Mouse (Mus musculus) liver, embryonic 13.5 days (tissue): ENCODE data around the gene C1galt1c1. TPM values are rescaled to one million over a fixed set of nuclear protein-coding genes. Genes with fewer than 3 reads are reported as not detected.

ENCODE experiments used
- ATAC-seq: fragments of 200-750 bp; cut with Nextera tagmentation; 2 replicates; pipeline ENCODE4 v1.8.0; 2017; ENCODE audit warnings: low read depth, mild to moderate bottlenecking, moderate number of reproducible peaks, moderate library complexity
- DNase-seq: peaks from one replicate; pipeline ENCODE4 v3.0.0; 2022
- H3K27ac ChIP-seq: fragments of 300-500 bp; sonication (generic); 2 replicates; pipeline ENCODE4 v1.5.1; 2015; ENCODE audit warnings: moderate library complexity, mild to moderate bottlenecking, inconsistent platforms
- H3K27me3 ChIP-seq: fragments of 300-500 bp; sonication (generic); 2 replicates; pipeline ENCODE4 v1.6.1; 2015; ENCODE audit warnings: mild to moderate bottlenecking, inconsistent platforms
- H3K36me3 ChIP-seq: fragments of 300-500 bp; sonication (generic); 2 replicates; pipeline ENCODE4 v1.6.1; 2015; ENCODE audit warnings: mild to moderate bottlenecking, inconsistent platforms
- H3K4me1 ChIP-seq: fragments of 300-500 bp; sonication (generic); replicated peaks from 2 replicates; pipeline ENCODE4 v1.6.1; 2015; ENCODE audit warnings: inconsistent platforms
- H3K4me2 ChIP-seq: fragments of 300-500 bp; sonication (generic); 2 replicates; pipeline ENCODE4 v1.6.1; 2015; ENCODE audit warnings: inconsistent platforms, mild to moderate bottlenecking, moderate library complexity
- H3K4me3 ChIP-seq: fragments of 300-500 bp; sonication (generic); replicated peaks from 2 replicates; pipeline ENCODE4 v1.5.1; 2015; ENCODE audit warnings: mild to moderate bottlenecking, inconsistent platforms
- H3K9ac ChIP-seq: fragments of 300-500 bp; sonication (generic); 2 replicates; pipeline ENCODE4 v1.6.1; 2015; ENCODE audit warnings: mild to moderate bottlenecking, inconsistent platforms
- H3K9me3 ChIP-seq: fragments of 300-500 bp; sonication (generic); replicated peaks from 2 replicates; pipeline ENCODE4 v1.6.1; 2016; ENCODE audit warnings: inconsistent platforms
- WGBS: fragments of 180-500 bp; shearing (Covaris S2); methylation state at CpG from one replicate; pipeline ENCODE4 v1.1.7; 2015; ENCODE audit not compliant: insufficient replicate concordance; 5-methylcytosine and 5-hydroxymethylcytosine counted together
- polyA plus RNA-seq: library from polyadenylated mRNA; unstranded; fragments of >200 nt; fragmentation: Nextera tagmentation; extraction: Ambion mirVana; gene quantifications from 2 replicates; pipeline ENCODE4 v1.2.1, GENCODE M21; 2015

The C1galt1c1 gene
- polyA plus RNA-seq, 1 experiment from 2014 or later = 13.8 TPM

DNA sequence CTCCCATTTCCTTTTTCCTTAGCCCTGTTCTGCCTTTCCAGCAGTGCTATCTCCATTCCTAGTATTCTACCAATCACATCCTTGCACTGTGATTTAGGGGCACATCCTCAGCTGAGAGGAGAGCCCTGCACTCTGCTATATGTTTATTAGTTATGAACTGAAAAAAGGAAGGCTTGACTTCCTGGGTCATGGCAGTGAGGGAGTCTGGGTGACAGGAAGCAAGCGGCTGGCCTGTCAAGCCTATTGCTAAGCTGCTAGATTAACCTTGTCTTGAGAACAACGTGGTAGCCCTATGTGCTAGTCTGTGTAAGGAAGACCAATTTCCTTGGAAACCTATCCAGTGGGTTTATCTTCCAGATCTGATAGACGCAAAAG lies 33.9 kb downstream of the C1galt1c1 start:
- no peaks in the 10 kb centered on the region for H3K27me3 ChIP-seq
- ATAC-seq (peak; percentile 65), DNase-seq (no peak)
- 0 out of 2 replicates have a peak, but pooled peaks cover 3% of the 10 kb centered on the region for H3K4me1 ChIP-seq
- peak overlapping the region; percentile 72 for H3K27ac ChIP-seq
- no peaks in the 10 kb centered on the region for H3K9me3 ChIP-seq
- peak overlapping the region; percentile 69 for H3K9ac ChIP-seq
- peak overlapping the region; percentile 66 for H3K4me2 ChIP-seq
- H3K4me3 ChIP-seq = peak overlapping the region; percentile 64
- 8% methylated on average over 3 of the region's 3 CpGs for WGBS
- no peaks in the 10 kb centered on the region for H3K36me3 ChIP-seq

GRCm38 (mm10) chrX:38600177-38600994 lies 34.5 kb downstream of the C1galt1c1 start, which contains the start of gene Mcts1:
Gene Mcts1, plus strand, starts transcription at chrX:38600578.
- no peaks in the 10 kb centered on the region for H3K36me3 ChIP-seq
- peak within 1 kb of the TSS; percentile 64 for H3K4me3 ChIP-seq
- peak within 1 kb of the TSS; percentile 66 for H3K4me2 ChIP-seq
- no peaks in the 10 kb centered on the region for H3K9me3 ChIP-seq
- DNase-seq (peak; percentile 65), ATAC-seq (peak; percentile 79)
- WGBS = 14% methylated on average over 26 of the region's 26 CpGs
- 0 out of 2 replicates have a peak, but pooled peaks cover 3% of the 10 kb centered on the region for H3K4me1 ChIP-seq
- peak within 1 kb of the TSS; percentile 69 for H3K9ac ChIP-seq
- H3K27ac ChIP-seq = peak within 1 kb of the TSS; percentile 72
- H3K27me3 ChIP-seq = no peaks in the 10 kb centered on the region

DNA sequence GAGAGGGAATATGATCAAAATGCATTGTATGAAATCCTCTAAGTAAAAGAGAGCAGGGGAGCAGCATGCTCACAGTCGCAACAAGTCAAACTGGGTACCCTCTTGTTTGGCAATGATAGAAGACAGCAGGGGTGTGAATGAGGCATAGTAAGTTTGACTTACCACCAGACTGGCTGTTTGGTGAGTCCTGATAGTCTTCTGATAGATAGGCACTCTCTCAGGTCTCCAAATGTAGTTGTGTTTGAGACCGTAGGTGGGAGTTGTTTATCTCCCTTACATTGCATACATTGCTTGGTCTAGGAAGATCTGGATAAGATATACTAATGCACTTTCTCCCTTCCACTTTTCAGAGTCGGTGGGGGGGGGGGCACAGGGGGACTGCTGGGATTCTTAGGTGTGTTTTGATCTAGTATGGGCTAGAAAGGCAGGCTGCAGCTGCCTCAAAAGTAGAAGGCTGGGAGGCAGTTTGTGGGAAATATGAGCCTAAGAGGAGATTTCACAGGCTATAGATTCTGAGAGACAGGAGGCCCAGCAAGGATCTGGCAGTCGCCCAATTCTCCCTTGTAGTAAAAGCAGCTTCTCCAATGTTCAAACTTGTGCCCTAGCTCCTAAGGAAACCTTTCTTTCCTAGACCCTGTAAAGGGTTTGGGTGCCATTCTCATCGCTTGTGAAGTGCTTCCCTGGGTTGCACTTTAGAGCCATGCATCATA lies 41.6 kb downstream of the C1galt1c1 start:
- H3K9ac ChIP-seq = no peak overlapping the region
- ATAC-seq (peak; percentile 78), DNase-seq (peak; percentile 15)
- peaks cover 49% of the 10 kb centered on the region for H3K4me1 ChIP-seq
- no peaks in the 10 kb centered on the region for H3K27me3 ChIP-seq
- no peaks in the 10 kb centered on the region for H3K9me3 ChIP-seq
- no peak overlapping the region for H3K4me3 ChIP-seq
- 0 out of 2 replicates have a peak overlapping the region, but pooled peaks have one; percentile 23 for H3K4me2 ChIP-seq
- no peaks in the 10 kb centered on the region for H3K36me3 ChIP-seq
- 27% methylated on average over 5 of the region's 5 CpGs for WGBS
- H3K27ac ChIP-seq = peak overlapping the region; percentile 70

GRCm38 (mm10) chrX:38591749-38592148 lies 43.1 kb downstream of the C1galt1c1 start:
- 47% methylated on average over 3 of the region's 3 CpGs for WGBS
- peaks cover 49% of the 10 kb centered on the region for H3K4me1 ChIP-seq
- no peak overlapping the region for H3K4me2 ChIP-seq
- H3K27ac ChIP-seq = peak overlapping the region; percentile 53
- no peaks in the 10 kb centered on the region for H3K9me3 ChIP-seq
- DNase-seq = peak; percentile 17
- no peaks in the 10 kb centered on the region for H3K36me3 ChIP-seq
- H3K4me3 ChIP-seq = no peak overlapping the region
- no peak overlapping the region for H3K9ac ChIP-seq
- peak; percentile 49; the same call in 1 of the 2 replicates for ATAC-seq
- H3K27me3 ChIP-seq = no peaks in the 10 kb centered on the region

DNA sequence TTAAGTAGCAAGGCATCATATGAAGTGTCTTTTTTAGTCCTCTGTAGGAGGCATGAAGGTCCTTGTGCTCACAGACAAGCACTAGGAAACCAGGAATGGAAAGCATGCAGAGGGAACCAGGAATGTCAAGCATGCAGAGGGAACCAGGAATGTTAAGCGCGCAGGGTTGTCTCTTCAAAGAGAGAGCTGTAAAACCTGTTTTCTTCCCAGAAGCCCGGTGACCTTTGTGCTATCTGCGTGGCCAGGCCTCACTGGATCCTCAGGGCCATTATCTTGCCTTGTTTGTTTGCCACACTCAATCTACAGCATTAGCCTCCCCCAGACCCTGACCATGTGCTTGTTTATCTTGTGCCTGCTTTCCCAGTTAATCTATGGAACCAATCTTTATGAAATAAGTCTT lies 45.1 kb downstream of the C1galt1c1 start:
- peak overlapping the region; percentile 66 for H3K27ac ChIP-seq
- H3K9ac ChIP-seq = no peak overlapping the region

GRCm38 (mm10) chrX:38583261-38583660 lies 51.6 kb downstream of the C1galt1c1 start:
- H3K36me3 ChIP-seq = no peaks in the 10 kb centered on the region
- peaks cover 27% of the 10 kb centered on the region for H3K4me1 ChIP-seq
- H3K4me3 ChIP-seq = no peak overlapping the region
- no peaks in the 10 kb centered on the region for H3K27me3 ChIP-seq
- H3K27ac ChIP-seq = no peak overlapping the region
- DNase-seq (no peak), ATAC-seq (peak; percentile 83)
- no peak overlapping the region for H3K9ac ChIP-seq
- H3K9me3 ChIP-seq = no peaks in the 10 kb centered on the region
- H3K4me2 ChIP-seq = no peak overlapping the region

More for the DNA sequence above, 45.1 kb downstream of the C1galt1c1 start:
- DNase-seq (peak; percentile 47), ATAC-seq (peak; percentile 70)
- no peak overlapping the region for H3K4me3 ChIP-seq
- H3K9me3 ChIP-seq = no peaks in the 10 kb centered on the region
- no peaks in the 10 kb centered on the region for H3K36me3 ChIP-seq
- H3K27me3 ChIP-seq = no peaks in the 10 kb centered on the region
- H3K4me1 ChIP-seq = peaks cover 49% of the 10 kb centered on the region
- WGBS = 21% methylated on average over 4 of the region's 4 CpGs
- no peak overlapping the region for H3K4me2 ChIP-seq

- Histone ChIP-seq H3K4me1 (peaks cover 35% of the 10 kb centered on the region), H3K9ac (no peak overlapping the region), H3K27me3 (no peaks in the 10 kb centered on the region), H3K36me3 (no peaks in the 10 kb centered on the region), H3K4me2 (no peak overlapping the region), H3K4me3 (no peak overlapping the region), H3K9me3 (no peaks in the 10 kb centered on the region), H3K27ac (no peak overlapping the region)
- WGBS = 78% methylated on average over 1 of the region's 1 CpGs
- DNase-seq (no peak), ATAC-seq (no peak; the same call in 1 of the 2 replicates)
Observed at GRCm38 (mm10) chrX:38581140-38581539, 53.7 kb downstream of the C1galt1c1 start.

Other genes starting within 250 kb of the C1galt1c1 start
- 46.9 and 62.9 TPM in 2 replicates for gene Lamp2, start 178.6 kb downstream of the C1galt1c1 start, polyA plus RNA-seq
- gene Cul4b, start 58.9 kb downstream of the C1galt1c1 start, polyA plus RNA-seq = 12.8 and 17.6 TPM in 2 replicates
- gene Mcts1, start 34.5 kb downstream of the C1galt1c1 start, polyA plus RNA-seq = 55.1 and 62.8 TPM in 2 replicates
- 0.08 TPM in 1 of 2 replicates, not detected in the other for gene 6030498E09Rik, start 137.6 kb upstream of the C1galt1c1 start, polyA plus RNA-seq